Mouse (Mus musculus) embryonic facial prominence, embryonic 13.5 days (tissue): ENCODE results near the gene Pde7b. TPM values are rescaled to one million over a fixed set of nuclear protein-coding genes. Genes with fewer than 3 reads are reported as not detected.
A peak's percentile ranks its signal among the peaks of the same experiment; 100 is the strongest.
"Not testable (repeated sequence)": the region's sequence is repeated elsewhere in the genome, so short reads cannot be mapped to it uniquely, and the experiment has no call there.

Experiments used
- ATAC-seq: fragments of 200-750 bp; cut with Nextera tagmentation; 2 replicates; pipeline ENCODE4 v1.8.0; 2017; ENCODE audit warnings: low read depth; ENCODE audit not compliant: insufficient number of reproducible peaks, insufficient read depth, low FRiP score, low TSS enrichment
- H3K27ac ChIP-seq: fragments of 300-500 bp; sonication (generic); 2 replicates; pipeline ENCODE4 v1.5.1; 2015; ENCODE audit warnings: moderate library complexity, mild to moderate bottlenecking, inconsistent platforms
- H3K27me3 ChIP-seq: fragments of 300-500 bp; sonication (generic); 2 replicates; pipeline ENCODE4 v1.6.1; 2015; ENCODE audit warnings: mild to moderate bottlenecking, inconsistent platforms
- H3K36me3 ChIP-seq: fragments of 300-500 bp; sonication (generic); 2 replicates; pipeline ENCODE4 v1.6.1; 2015; ENCODE audit warnings: mild to moderate bottlenecking, inconsistent platforms
- H3K4me1 ChIP-seq: fragments of 300-500 bp; sonication (generic); 2 replicates; pipeline ENCODE4 v1.6.1; 2015; ENCODE audit warnings: inconsistent platforms
- H3K4me2 ChIP-seq: fragments of 300-500 bp; sonication (generic); 2 replicates; pipeline ENCODE4 v1.6.1; 2015; ENCODE audit warnings: moderate library complexity, mild to moderate bottlenecking, inconsistent platforms
- H3K4me3 ChIP-seq: fragments of 300-500 bp; sonication (generic); 2 replicates; pipeline ENCODE4 v1.5.1; 2015; ENCODE audit warnings: mild to moderate bottlenecking, inconsistent platforms
- H3K9ac ChIP-seq: fragments of 300-500 bp; sonication (generic); 2 replicates; pipeline ENCODE4 v1.6.1; 2015; ENCODE audit warnings: mild to moderate bottlenecking, inconsistent platforms
- H3K9me3 ChIP-seq: fragments of 300-500 bp; sonication (generic); 2 replicates; pipeline ENCODE4 v1.6.1; 2016; ENCODE audit warnings: inconsistent platforms
- WGBS: fragments of 180-500 bp; shearing (Covaris S2); methylation state at CpG from one replicate; pipeline ENCODE4 v1.1.7; 2015; ENCODE audit warnings: mixed read lengths; 5-methylcytosine and 5-hydroxymethylcytosine counted together
- polyA plus RNA-seq: library from polyadenylated mRNA; unstranded; fragments of >200 nt; fragmentation: Nextera tagmentation; extraction: Ambion mirVana; gene quantifications from 2 replicates; pipeline ENCODE4 v1.2.1, GENCODE M21; 2015

Pde7b gene
- polyA plus RNA-seq, 1 experiment from 2014 or later, result 14.9 TPM

- 28% methylated on average over 5 of the region's 5 CpGs for WGBS
- Histone ChIP-seq H3K9ac (no peak overlapping the region), H3K4me1 (peaks cover 13% of the 10 kb centered on the region), H3K36me3 (peaks cover 4% of the 10 kb centered on the region; the same call in 1 of the 2 replicates), H3K27ac (no peak overlapping the region), H3K9me3 (no peaks in the 10 kb centered on the region), H3K4me2 (no peak overlapping the region), H3K4me3 (no peak overlapping the region), H3K27me3 (no peaks in the 10 kb centered on the region)
- ATAC-seq, result no peak
Measured at GRCm38 (mm10) chr10:20533811-20534210, 191.1 kb downstream of the Pde7b start.

- H3K4me3 ChIP-seq, result no peak overlapping the region
- H3K9me3 ChIP-seq, result no peaks in the 10 kb centered on the region
- no peak overlapping the region for H3K9ac ChIP-seq
- peaks cover 4% of the 10 kb centered on the region; the same call in 1 of the 2 replicates for H3K36me3 ChIP-seq
- H3K27me3 ChIP-seq, result no peaks in the 10 kb centered on the region
- no peak for ATAC-seq
- H3K27ac ChIP-seq, result no peak overlapping the region
- peaks cover 28% of the 10 kb centered on the region for H3K4me1 ChIP-seq
- no peak overlapping the region for H3K4me2 ChIP-seq
- WGBS, result 87% methylated on average over 5 of the region's 5 CpGs
Measured at GRCm38 (mm10) chr10:20531921-20532320, 193.0 kb downstream of the Pde7b start.

GRCm38 (mm10) chr10:20528544-20529411, 196.1 kb downstream of the Pde7b start:
- 73% methylated on average over 20 of the region's 20 CpGs for whole genome bisulfite sequencing
- Histone ChIP-seq H3K4me2 (peak overlapping the region; percentile 11; the same call in 1 of the 2 replicates), H3K4me3 (no peak overlapping the region), H3K9ac (no peak overlapping the region), H3K27me3 (no peaks in the 10 kb centered on the region), H3K27ac (peak overlapping the region; percentile 53), H3K9me3 (no peaks in the 10 kb centered on the region), H3K36me3 (peaks cover 8% of the 10 kb centered on the region; the same call in 1 of the 2 replicates), H3K4me1 (peaks cover 19% of the 10 kb centered on the region)
- ATAC-seq, result no peak

- WGBS, result 61% methylated on average over 4 of the region's 4 CpGs
- no peak overlapping the region for H3K4me2 ChIP-seq
Measured at GRCm38 (mm10) chr10:20527737-20528136, 197.1 kb downstream of the Pde7b start.

GRCm38 (mm10) chr10:20518529-20518889, 206.4 kb downstream of the Pde7b start:
- Histone ChIP-seq H3K4me2 (no peak overlapping the region), H3K27ac (no peak overlapping the region), H3K4me3 (no peak overlapping the region)

More at GRCm38 (mm10) chr10:20527737-20528136, 197.1 kb downstream of the Pde7b start:
- Histone ChIP-seq H3K9ac (no peak overlapping the region), H3K9me3 (no peaks in the 10 kb centered on the region), H3K27me3 (no peaks in the 10 kb centered on the region), H3K4me1 (peaks cover 17% of the 10 kb centered on the region), H3K4me3 (no peak overlapping the region), H3K36me3 (peaks cover 8% of the 10 kb centered on the region; the same call in 1 of the 2 replicates), H3K27ac (no peak overlapping the region)
- no peak for ATAC-seq

GRCm38 (mm10) chr10:20517756-20518528, 206.9 kb downstream of the Pde7b start:
- not testable (repeated sequence) for H3K9ac ChIP-seq, H3K4me2 ChIP-seq, H3K4me1 ChIP-seq, H3K36me3 ChIP-seq, H3K9me3 ChIP-seq, H3K27me3 ChIP-seq, ATAC-seq, H3K27ac ChIP-seq, H3K4me3 ChIP-seq
- 60% methylated on average over 9 of the region's 9 CpGs for WGBS

More at GRCm38 (mm10) chr10:20518529-20518889, 206.4 kb downstream of the Pde7b start:
- WGBS, result 90% methylated on average over 9 of the region's 9 CpGs
- no peak for ATAC-seq
- Histone ChIP-seq H3K9me3 (no peaks in the 10 kb centered on the region), H3K36me3 (no peaks in the 10 kb centered on the region), H3K27me3 (no peaks in the 10 kb centered on the region), H3K9ac (no peak overlapping the region), H3K4me1 (0 out of 2 replicates have a peak, but pooled peaks cover 5% of the 10 kb centered on the region)

- Histone ChIP-seq H3K36me3 (no peaks in the 10 kb centered on the region), H3K4me2 (no peak overlapping the region), H3K9ac (no peak overlapping the region), H3K27me3 (no peaks in the 10 kb centered on the region), H3K4me1 (0 out of 2 replicates have a peak, but pooled peaks cover 5% of the 10 kb centered on the region), H3K27ac (no peak overlapping the region), H3K9me3 (no peaks in the 10 kb centered on the region), H3K4me3 (no peak overlapping the region)
- no peak for ATAC-seq
- WGBS, result 89% methylated on average over 4 of the region's 4 CpGs
Measured at GRCm38 (mm10) chr10:20513891-20514290, 211.0 kb downstream of the Pde7b start.

GRCm38 (mm10) chr10:20513461-20513860, 211.4 kb downstream of the Pde7b start:
- Histone ChIP-seq H3K4me3 (no peak overlapping the region), H3K27me3 (no peaks in the 10 kb centered on the region), H3K36me3 (no peaks in the 10 kb centered on the region), H3K27ac (no peak overlapping the region), H3K4me2 (no peak overlapping the region), H3K9me3 (no peaks in the 10 kb centered on the region), H3K9ac (no peak overlapping the region), H3K4me1 (peaks cover 8% of the 10 kb centered on the region)
- 85% methylated on average over 5 of the region's 5 CpGs for WGBS
- ATAC-seq, result no peak

- ATAC-seq, result no peak
- 80% methylated on average over 4 of the region's 4 CpGs for WGBS
- H3K27me3 ChIP-seq, result no peaks in the 10 kb centered on the region
Measured at GRCm38 (mm10) chr10:20509819-20510218, 215.1 kb downstream of the Pde7b start.

GRCm38 (mm10) chr10:20508497-20508896, 216.4 kb downstream of the Pde7b start:
- Histone ChIP-seq H3K27ac (peak overlapping the region; percentile 84), H3K4me2 (peak overlapping the region; percentile 18; the same call in 1 of the 2 replicates), H3K36me3 (no peaks in the 10 kb centered on the region), H3K27me3 (no peaks in the 10 kb centered on the region), H3K9me3 (no peaks in the 10 kb centered on the region), H3K9ac (no peak overlapping the region), H3K4me1 (peaks cover 20% of the 10 kb centered on the region), H3K4me3 (no peak overlapping the region)
- ATAC-seq, result 0 out of 2 replicates have a peak, but pooled peaks have one; percentile 37
- 38% methylated on average over 3 of the region's 3 CpGs for WGBS

More at GRCm38 (mm10) chr10:20509819-20510218, 215.1 kb downstream of the Pde7b start:
- Histone ChIP-seq H3K27ac (no peak overlapping the region), H3K4me2 (no peak overlapping the region), H3K9me3 (no peaks in the 10 kb centered on the region), H3K9ac (no peak overlapping the region), H3K4me3 (no peak overlapping the region), H3K36me3 (no peaks in the 10 kb centered on the region), H3K4me1 (peaks cover 20% of the 10 kb centered on the region)

GRCm38 (mm10) chr10:20507732-20508412, 217.0 kb downstream of the Pde7b start:
- peak overlapping the region; percentile 18; the same call in 1 of the 2 replicates for H3K4me2 ChIP-seq
- H3K9me3 ChIP-seq, result no peaks in the 10 kb centered on the region
- H3K27me3 ChIP-seq, result no peaks in the 10 kb centered on the region
- no peak overlapping the region for H3K9ac ChIP-seq
- 39% methylated on average over 9 of the region's 9 CpGs for WGBS
- no peak for ATAC-seq
- no peaks in the 10 kb centered on the region for H3K36me3 ChIP-seq
- H3K27ac ChIP-seq, result peak overlapping the region; percentile 84
- no peak overlapping the region for H3K4me3 ChIP-seq
- H3K4me1 ChIP-seq, result peaks cover 20% of the 10 kb centered on the region
